13 mouse cellular contexts compared by ENCODE assay signal in the genomic region with DNA sequence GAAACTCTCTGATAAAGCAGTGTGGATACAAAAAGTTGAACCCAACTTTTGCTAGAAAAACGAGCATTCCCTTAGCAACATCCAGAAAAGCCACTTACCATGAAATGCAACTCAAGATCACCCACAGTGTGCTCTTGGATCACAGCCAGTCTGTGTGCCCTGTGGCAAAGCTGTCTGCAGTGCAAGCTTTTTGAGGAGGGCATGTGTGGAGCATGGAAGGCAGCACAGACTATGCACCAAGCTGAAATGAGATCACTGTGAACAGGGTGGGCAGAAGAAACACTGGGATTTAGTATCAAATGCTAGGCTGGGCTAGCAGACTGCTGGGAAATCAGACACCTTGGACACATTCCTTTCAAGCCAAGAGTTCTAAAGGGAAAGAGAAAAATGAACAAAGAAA.
A peak's percentile ranks its signal among the peaks of the same experiment; 100 is the strongest.
DNase-seq lines count a peak whose midpoint lies in the region; ATAC-seq and TF ChIP-seq lines count a peak whose summit lies in the region.
"Had no signal": no experiment of that assay in that cellular context is flagged by ENCODE, and none has a peak within 500 bp of the region (broad histone marks: within the 10 kb centered on the region; RNA-seq: fewer than 3 reads in every experiment).

No protein-coding gene starts in this region.

- no peaks in the 10 kb centered on the region for H3K27me3 ChIP-seq in forebrain, embryonic 16.5 days (replicated peaks; ENCODE audit: control insufficient read depth, insufficient read depth, low read length)
- no peaks in the 10 kb centered on the region for H3K27me3 ChIP-seq in forebrain, embryonic 13.5 days
- no peaks in the 10 kb centered on the region for H3K27me3 ChIP-seq in kidney, embryonic 15.5 days
- H3K27me3 ChIP-seq in limb, embryonic 14.5 days (ENCODE audit: control insufficient read depth, insufficient read depth, low read length): no peaks in the 10 kb centered on the region
- H3K27me3 ChIP-seq: heart, embryonic 12.5 days had no signal

- TF ChIP-seq POLR2A in brain, embryonic 14.5 days (IDR thresholded peaks at IDR 0.05; ENCODE audit: borderline replicate concordance, extremely low read depth, insufficient read depth, insufficient read length, poor library complexity, severe bottlenecking): no peak
- no peak for TF ChIP-seq POLR2A in limb, embryonic 14.5 days (IDR thresholded peaks at IDR 0.05; ENCODE audit: borderline replicate concordance, extremely low read depth, insufficient read depth, insufficient read length)

- H3K4me1 ChIP-seq in forebrain, embryonic 16.5 days (replicated peaks; ENCODE audit: control insufficient read depth, insufficient read depth, low read length): peaks cover 3% of the 10 kb centered on the region; the same call in 1 of the 2 replicates
- peaks cover 5% of the 10 kb centered on the region; the same call in 1 of the 2 replicates for H3K4me1 ChIP-seq in forebrain, embryonic 13.5 days
- no peaks in the 10 kb centered on the region for H3K4me1 ChIP-seq in kidney, embryonic 15.5 days
- H3K4me1 ChIP-seq in limb, embryonic 14.5 days (ENCODE audit: control insufficient read depth, insufficient read depth, low read length): 0 out of 2 replicates have a peak, but pooled peaks cover 2% of the 10 kb centered on the region
- H3K4me1 ChIP-seq: heart, embryonic 12.5 days had no signal

- WGBS in forebrain, embryonic 16.5 days: 24% methylated on average over 1 of the region's 1 CpGs
- 33% methylated on average over 1 of the region's 1 CpGs for WGBS in forebrain, embryonic 13.5 days
- 50% methylated on average over 1 of the region's 1 CpGs for WGBS in kidney, embryonic 15.5 days
- WGBS in limb, embryonic 14.5 days: 18% methylated on average over 1 of the region's 1 CpGs

- no peaks in the 10 kb centered on the region for H3K9me3 ChIP-seq in forebrain, embryonic 16.5 days (ENCODE audit: control insufficient read depth, low read length)
- H3K9me3 ChIP-seq in forebrain, embryonic 13.5 days (replicated peaks): no peaks in the 10 kb centered on the region
- no peaks in the 10 kb centered on the region for H3K9me3 ChIP-seq in kidney, embryonic 15.5 days (replicated peaks)
- H3K9me3 ChIP-seq in limb, embryonic 14.5 days (ENCODE audit: control insufficient read depth, low read length): no peaks in the 10 kb centered on the region
- H3K9me3 ChIP-seq: G1E; heart, embryonic 12.5 days had no signal

- no peaks in the 10 kb centered on the region for H3K36me3 ChIP-seq in forebrain, embryonic 16.5 days (ENCODE audit: control insufficient read depth, insufficient read depth)
- no peaks in the 10 kb centered on the region for H3K36me3 ChIP-seq in forebrain, embryonic 13.5 days (ENCODE audit: poor library complexity, severe bottlenecking)
- no peaks in the 10 kb centered on the region for H3K36me3 ChIP-seq in kidney, embryonic 15.5 days
- no peaks in the 10 kb centered on the region for H3K36me3 ChIP-seq in limb, embryonic 14.5 days (ENCODE audit: control insufficient read depth, insufficient read depth, low read length)
- H3K36me3 ChIP-seq: G1E; heart, embryonic 12.5 days had no signal

- no peak overlapping the region for H3K4me3 ChIP-seq in forebrain, embryonic 16.5 days (replicated peaks; ENCODE audit: low read length)
- H3K4me3 ChIP-seq in forebrain, embryonic 13.5 days: no peak overlapping the region
- no peak overlapping the region for H3K4me3 ChIP-seq in kidney, embryonic 15.5 days (replicated peaks)
- no peak overlapping the region for H3K4me3 ChIP-seq in limb, embryonic 14.5 days (replicated peaks; ENCODE audit: low read length)
- H3K4me3 ChIP-seq: heart, embryonic 12.5 days had no signal

- H3K4me2 ChIP-seq in forebrain, embryonic 16.5 days (ENCODE audit: low read length): no peak overlapping the region
- H3K4me2 ChIP-seq in forebrain, embryonic 13.5 days: no peak overlapping the region
- H3K4me2 ChIP-seq in kidney, embryonic 15.5 days: no peak overlapping the region
- H3K4me2 ChIP-seq in limb, embryonic 14.5 days (replicated peaks; ENCODE audit: low read depth, low read length, severe bottlenecking): no peak overlapping the region
- H3K4me2 ChIP-seq: heart, embryonic 12.5 days had no signal

- no peak overlapping the region for H3K27ac ChIP-seq in forebrain, embryonic 16.5 days (ENCODE audit: low read length)
- no peak overlapping the region for H3K27ac ChIP-seq in forebrain, embryonic 13.5 days
- no peak overlapping the region for H3K27ac ChIP-seq in kidney, embryonic 15.5 days
- H3K27ac ChIP-seq in limb, embryonic 14.5 days (replicated peaks; ENCODE audit: low read depth, low read length): no peak overlapping the region; the same call in 1 of the 2 replicates

- TF ChIP-seq CTCF in brain, embryonic 14.5 days (IDR thresholded peaks at IDR 0.05; ENCODE audit: borderline replicate concordance, extremely low read depth, insufficient read depth, insufficient read length): no peak

- ATAC-seq in forebrain, embryonic 16.5 days: 0 out of 2 replicates have a peak, but pooled peaks have one; percentile 49
- no peak for ATAC-seq in forebrain, embryonic 13.5 days
- ATAC-seq in kidney, embryonic 15.5 days (replicated peaks; ENCODE audit: low FRiP score): no peak
- ATAC-seq in limb, embryonic 14.5 days (ENCODE audit: low FRiP score, low read depth): peak; percentile 81
- ATAC-seq: liver, postnatal 0 days had no signal

- DNase-seq in kidney, postnatal 14 days: peak; percentile 1
- DNase-seq in brain, embryonic 14.5 days (ENCODE audit: low read depth): peak; percentile 72
- DNase-seq in limb, embryonic 14.5 days (ENCODE audit: low spot score): peak; percentile 21
- no peak for DNase-seq in testis, postnatal 14 days (ENCODE audit: low spot score)
- DNase-seq: adrenal gland, postnatal 36 days; gastrocnemius, postnatal 10 days; liver, postnatal 0 days; lung, postnatal 36 days had no signal

- no peak overlapping the region for H3K9ac ChIP-seq in forebrain, embryonic 16.5 days (replicated peaks; ENCODE audit: low read depth, low read length)
- H3K9ac ChIP-seq in forebrain, embryonic 13.5 days: no peak overlapping the region
- no peak overlapping the region for H3K9ac ChIP-seq in kidney, embryonic 15.5 days
- H3K9ac ChIP-seq in limb, embryonic 14.5 days (ENCODE audit: low read depth, low read length, severe bottlenecking): no peak overlapping the region
- H3K9ac ChIP-seq: heart, embryonic 12.5 days; liver, postnatal 0 days had no signal

Comparison
In these comparisons a context has a peak if more than half of its experiments do, and no peak if none do; other contexts are left out.
1. ATAC-seq: peak in forebrain, embryonic 16.5 days (single experiment) and limb, embryonic 14.5 days (single experiment); none in forebrain, embryonic 13.5 days (single experiment) and kidney, embryonic 15.5 days (single experiment).